In the genomic region with DNA sequence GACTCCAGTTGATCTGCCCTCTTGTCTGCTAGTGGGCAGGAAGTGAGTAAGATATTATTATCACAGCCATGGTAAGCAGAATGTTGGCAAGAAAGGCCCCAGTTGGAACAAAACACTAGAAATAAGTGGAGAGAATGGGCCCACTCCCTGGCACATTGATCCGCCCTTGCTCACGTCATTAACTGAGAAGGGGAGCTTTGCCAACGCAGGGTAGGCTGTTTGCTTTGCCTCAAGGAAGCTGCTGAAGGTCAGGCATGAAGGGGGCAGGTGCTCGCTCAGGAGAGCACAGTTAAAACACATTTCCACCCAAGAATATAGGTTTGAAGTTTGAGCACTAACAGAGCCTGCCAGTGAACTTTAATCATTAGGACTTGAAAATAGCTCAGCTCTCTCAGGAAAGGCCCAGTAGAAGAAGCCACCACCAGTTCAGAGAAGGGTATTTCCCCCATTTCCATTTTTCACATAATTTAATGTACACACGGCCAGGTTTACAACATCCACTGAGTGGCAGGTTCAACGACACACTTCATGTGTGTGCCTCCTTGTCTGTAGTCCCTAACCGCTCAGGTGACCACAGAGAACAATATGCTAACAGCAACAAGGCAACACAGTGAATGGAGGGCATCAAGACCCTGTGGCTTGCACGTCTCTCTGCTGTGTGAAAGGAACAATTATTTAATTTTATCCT, we compare ENCODE assay signal across 8 mouse cellular contexts.
DNase-seq lines count a peak whose midpoint lies in the region; ATAC-seq and TF ChIP-seq lines count a peak whose summit lies in the region.
"Had no signal": no experiment of that assay in that cellular context is flagged by ENCODE, and none has a peak within 500 bp of the region (broad histone marks: within the 10 kb centered on the region; RNA-seq: fewer than 3 reads in every experiment).

No protein-coding gene starts in this region.

- no peaks in the 10 kb centered on the region for H3K36me3 ChIP-seq in heart, embryonic 13.5 days
- no peaks in the 10 kb centered on the region for H3K36me3 ChIP-seq in stomach, postnatal 0 days (ENCODE audit: control insufficient read depth, insufficient read depth, low read length)
- no peaks in the 10 kb centered on the region for H3K36me3 ChIP-seq in forebrain, embryonic 12.5 days (replicated peaks)
- H3K36me3 ChIP-seq: limb, embryonic 13.5 days had no signal

- TF ChIP-seq EP300 in stomach, postnatal 0 days (optimal IDR thresholded peaks at IDR 0.05), result no peak

- ATAC-seq in heart, embryonic 13.5 days (ENCODE audit: extremely low read depth, insufficient number of reproducible peaks, low FRiP score, low TSS enrichment), result no peak
- peak; percentile 61 for ATAC-seq in stomach, postnatal 0 days (ENCODE audit: low FRiP score, low TSS enrichment)
- no peak for ATAC-seq in forebrain, embryonic 12.5 days (ENCODE audit: low FRiP score)

- no peaks in the 10 kb centered on the region for H3K27me3 ChIP-seq in heart, embryonic 13.5 days (replicated peaks)
- H3K27me3 ChIP-seq in stomach, postnatal 0 days (ENCODE audit: control insufficient read depth, insufficient read depth, low read length), result no peaks in the 10 kb centered on the region
- no peaks in the 10 kb centered on the region for H3K27me3 ChIP-seq in forebrain, embryonic 12.5 days
- H3K27me3 ChIP-seq: limb, embryonic 13.5 days had no signal

- H3K9me3 ChIP-seq in heart, embryonic 13.5 days, result no peaks in the 10 kb centered on the region
- H3K9me3 ChIP-seq in stomach, postnatal 0 days (ENCODE audit: control insufficient read depth, low read length), result no peaks in the 10 kb centered on the region
- H3K9me3 ChIP-seq in forebrain, embryonic 12.5 days, result no peaks in the 10 kb centered on the region
- H3K9me3 ChIP-seq: limb, embryonic 13.5 days had no signal

- whole genome bisulfite sequencing in heart, embryonic 13.5 days, result 52% methylated on average over 8 of the region's 8 CpGs
- WGBS in stomach, postnatal 0 days, result 43% methylated on average over 8 of the region's 8 CpGs
- 79% methylated on average over 8 of the region's 8 CpGs for WGBS in forebrain, embryonic 12.5 days

- DNase-seq in ovary, adult 18-20 months (ENCODE audit: low spot score), result peak; percentile 39
- no peak for DNase-seq in ovary, postnatal 10 days (ENCODE audit: low spot score)
- DNase-seq in lung, adult 18-20 months, result peak; percentile 87 to 93
- peak; percentile 83 for DNase-seq in stomach, postnatal 0 days (ENCODE audit: low spot score)
- no peak for DNase-seq in c-Kit-positive CD71-positive TER-119-positive erythroid progenitor cells, embryonic 14.5 days (ENCODE audit: low spot score)

- H3K27ac ChIP-seq in heart, embryonic 13.5 days (replicated peaks), result peak overlapping the region; percentile 65
- H3K27ac ChIP-seq in stomach, postnatal 0 days (replicated peaks), result peak overlapping the region; percentile 82
- H3K27ac ChIP-seq in forebrain, embryonic 12.5 days, result no peak overlapping the region
- H3K27ac ChIP-seq: limb, embryonic 13.5 days had no signal

- no peak overlapping the region for H3K4me3 ChIP-seq in heart, embryonic 13.5 days
- H3K4me3 ChIP-seq in stomach, postnatal 0 days (ENCODE audit: low read depth, low read length), result peak overlapping the region; percentile 3; the same call in 1 of the 2 replicates
- no peak overlapping the region for H3K4me3 ChIP-seq in forebrain, embryonic 12.5 days (replicated peaks)
- H3K4me3 ChIP-seq: limb, embryonic 13.5 days had no signal

- no peak for TF ChIP-seq CTCF in stomach, postnatal 0 days (IDR thresholded peaks at IDR 0.05; ENCODE audit: low read depth)

- peaks cover 57% of the 10 kb centered on the region for H3K4me1 ChIP-seq in heart, embryonic 13.5 days
- H3K4me1 ChIP-seq in stomach, postnatal 0 days (replicated peaks; ENCODE audit: control insufficient read depth, insufficient read depth), result peaks cover 6% of the 10 kb centered on the region
- peaks cover 16% of the 10 kb centered on the region; the same call in 1 of the 2 replicates for H3K4me1 ChIP-seq in forebrain, embryonic 12.5 days

- H3K4me2 ChIP-seq in heart, embryonic 13.5 days, result peak overlapping the region; percentile 50
- peak overlapping the region; percentile 28 for H3K4me2 ChIP-seq in stomach, postnatal 0 days (replicated peaks; ENCODE audit: low read depth)
- H3K4me2 ChIP-seq in forebrain, embryonic 12.5 days, result no peak overlapping the region
- H3K4me2 ChIP-seq: limb, embryonic 13.5 days had no signal

- H3K9ac ChIP-seq in heart, embryonic 13.5 days, result no peak overlapping the region
- peak overlapping the region; percentile 38; the same call in 1 of the 2 replicates for H3K9ac ChIP-seq in stomach, postnatal 0 days (ENCODE audit: low read length)
- no peak overlapping the region for H3K9ac ChIP-seq in forebrain, embryonic 12.5 days
- H3K9ac ChIP-seq: limb, embryonic 13.5 days had no signal

Comparison
In these comparisons a context has a peak if more than half of its experiments do, and no peak if none do; other contexts are left out.
1. DNase-seq: peak in ovary, adult 18-20 months (single experiment), lung, adult 18-20 months (2 of 2) and stomach, postnatal 0 days (single experiment); none in ovary, postnatal 10 days (single experiment) and c-Kit-positive CD71-positive TER-119-positive erythroid progenitor cells, embryonic 14.5 days (single experiment).